ENCODE assay signal across 11 mouse cellular contexts in genomic region chr7:28398000-28398399, GRCm38 (mm10). TPM values are rescaled to one million over a fixed set of nuclear protein-coding genes. Genes with fewer than 3 reads are reported as not detected.
A peak's percentile ranks its signal among the peaks of the same experiment; 100 is the strongest.
DNase-seq lines count a peak whose midpoint lies in the region; ATAC-seq and TF ChIP-seq lines count a peak whose summit lies in the region.
"Had no signal": no experiment of that assay in that cellular context is flagged by ENCODE, and none has a peak within 500 bp of the region (broad histone marks: within the 10 kb centered on the region; RNA-seq: fewer than 3 reads in every experiment).

No protein-coding gene starts in this region.

- H3K4me2 ChIP-seq in hindbrain, embryonic 11.5 days (replicated peaks; ENCODE audit: low read depth, low read length) = no peak overlapping the region
- H3K4me2 ChIP-seq in hindbrain, embryonic 16.5 days (ENCODE audit: low read length) = no peak overlapping the region
- H3K4me2 ChIP-seq in lung, postnatal 0 days (replicated peaks; ENCODE audit: low read depth, low read length) = no peak overlapping the region
- H3K4me2 ChIP-seq: embryonic facial prominence, embryonic 13.5 days; neural tube, embryonic 15.5 days had no signal

- no peak overlapping the region for H3K9ac ChIP-seq in hindbrain, embryonic 11.5 days (ENCODE audit: low read depth, low read length)
- H3K9ac ChIP-seq in hindbrain, embryonic 16.5 days (ENCODE audit: low read depth, low read length) = no peak overlapping the region
- no peak overlapping the region for H3K9ac ChIP-seq in lung, postnatal 0 days (replicated peaks; ENCODE audit: low read depth)
- no peak overlapping the region for H3K9ac ChIP-seq in MEL (ENCODE audit: control insufficient read depth, low read depth, low read length, poor library complexity, severe bottlenecking)
- H3K9ac ChIP-seq: embryonic facial prominence, embryonic 13.5 days; neural tube, embryonic 15.5 days had no signal

- no peak for TF ChIP-seq POLR2A in MEL (IDR thresholded peaks at IDR 0.05; ENCODE audit: control insufficient read depth in 1 of 2, insufficient read depth in 1 of 2, low read depth in 1 of 2, low read length in 2 of 2, poor library complexity in 1 of 2)

- H3K79me2 ChIP-seq in MEL (ENCODE audit: control insufficient read depth, insufficient read depth, low read length, poor library complexity) = peaks cover 8% of the 10 kb centered on the region

- peak; percentile 58 for TF ChIP-seq CTCF in lung, postnatal 0 days (IDR thresholded peaks at IDR 0.05)
- TF ChIP-seq CTCF in MEL (IDR thresholded peaks at IDR 0.05 in 2 of 3, conservative IDR thresholded peaks at IDR 0.05 in 1 of 3; ENCODE audit: control insufficient read depth in 1 of 3, insufficient read depth in 1 of 3, low read depth in 2 of 3, low read length in 3 of 3, poor library complexity in 1 of 3, severe bottlenecking in 1 of 3) = peak in 2 of 3 experiments; percentile 27 to 47; a peak in 4 of 6 replicates

- peaks cover 12% of the 10 kb centered on the region for H3K36me3 ChIP-seq in hindbrain, embryonic 11.5 days (ENCODE audit: control insufficient read depth, insufficient read depth, low read length)
- peaks cover 58% of the 10 kb centered on the region for H3K36me3 ChIP-seq in hindbrain, embryonic 16.5 days (ENCODE audit: control insufficient read depth, insufficient read depth, low read length)
- peaks cover 36% of the 10 kb centered on the region for H3K36me3 ChIP-seq in lung, postnatal 0 days (ENCODE audit: insufficient read depth, low read length)
- H3K36me3 ChIP-seq in MEL (ENCODE audit: control insufficient read depth in 1 of 2, insufficient read depth in 2 of 2, low read length in 2 of 2) = peaks cover 0 to 8% of the 10 kb centered on the region in 2 experiments; a peak in 2 of 4 replicates

- H3K4me3 ChIP-seq in hindbrain, embryonic 11.5 days (ENCODE audit: low read depth, low read length) = no peak overlapping the region
- H3K4me3 ChIP-seq in hindbrain, embryonic 16.5 days (ENCODE audit: low read length) = no peak overlapping the region
- H3K4me3 ChIP-seq in lung, postnatal 0 days (ENCODE audit: low read depth, low read length) = no peak overlapping the region
- H3K4me3 ChIP-seq in MEL (ENCODE audit: control insufficient read depth in 1 of 2, insufficient read depth in 1 of 2, low read depth in 2 of 2, low read length in 2 of 2) = no peak overlapping the region
- H3K4me3 ChIP-seq: embryonic facial prominence, embryonic 13.5 days; neural tube, embryonic 15.5 days had no signal

- peak; percentile 38 for DNase-seq in hindbrain, embryonic 11.5 days (ENCODE audit: low spot score)
- peak; percentile 59 for DNase-seq in lung, postnatal 0 days (ENCODE audit: low spot score)
- no peak for DNase-seq in lung, postnatal 25 days (ENCODE audit: low spot score)
- DNase-seq in MEL (ENCODE audit: low read depth, low spot score) = peak; percentile 63
- peak; percentile 66 for DNase-seq in retina, embryonic 14.5 days (ENCODE audit: low spot score)
- DNase-seq: adrenal gland, adult 8-10 months; gastrocnemius, postnatal 14 days had no signal

- H3K9me3 ChIP-seq in hindbrain, embryonic 11.5 days (ENCODE audit: control insufficient read depth, low read length) = no peaks in the 10 kb centered on the region
- H3K9me3 ChIP-seq in hindbrain, embryonic 16.5 days (ENCODE audit: control insufficient read depth, low read length) = no peaks in the 10 kb centered on the region
- no peaks in the 10 kb centered on the region for H3K9me3 ChIP-seq in lung, postnatal 0 days (ENCODE audit: low read length)
- H3K9me3 ChIP-seq in MEL (replicated peaks; ENCODE audit: insufficient read depth, low read length) = no peaks in the 10 kb centered on the region
- H3K9me3 ChIP-seq: embryonic facial prominence, embryonic 13.5 days; neural tube, embryonic 15.5 days had no signal

- 71% methylated on average over 3 of the region's 3 CpGs for WGBS in hindbrain, embryonic 11.5 days
- 62% methylated on average over 3 of the region's 3 CpGs for WGBS in hindbrain, embryonic 16.5 days
- 55% methylated on average over 3 of the region's 3 CpGs for WGBS in lung, postnatal 0 days

- no peak overlapping the region for H3K27ac ChIP-seq in hindbrain, embryonic 11.5 days (ENCODE audit: low read depth, low read length)
- H3K27ac ChIP-seq in hindbrain, embryonic 16.5 days (ENCODE audit: low read depth, low read length) = no peak overlapping the region
- no peak overlapping the region for H3K27ac ChIP-seq in lung, postnatal 0 days (ENCODE audit: low read length)
- H3K27ac ChIP-seq in MEL (ENCODE audit: control insufficient read depth, low read depth, low read length) = no peak overlapping the region
- H3K27ac ChIP-seq: embryonic facial prominence, embryonic 13.5 days; neural tube, embryonic 15.5 days had no signal

- ATAC-seq in hindbrain, embryonic 11.5 days (ENCODE audit: low FRiP score) = no peak
- ATAC-seq in hindbrain, embryonic 16.5 days = no peak
- no peak for ATAC-seq in lung, postnatal 0 days
- ATAC-seq in frontal cortex, adult (ENCODE audit: low TSS enrichment) = no peak

- no peak for TF ChIP-seq EP300 in lung, postnatal 0 days (IDR thresholded peaks at IDR 0.05)
- TF ChIP-seq EP300 in MEL (IDR thresholded peaks at IDR 0.05; ENCODE audit: low read depth in 1 of 2, low read length in 2 of 2) = no peak

- H3K27me3 ChIP-seq in hindbrain, embryonic 11.5 days (ENCODE audit: control insufficient read depth, insufficient read depth, low read length) = no peaks in the 10 kb centered on the region
- no peaks in the 10 kb centered on the region for H3K27me3 ChIP-seq in hindbrain, embryonic 16.5 days (replicated peaks; ENCODE audit: control insufficient read depth, insufficient read depth, low read length)
- H3K27me3 ChIP-seq in lung, postnatal 0 days (replicated peaks; ENCODE audit: insufficient read depth, low read length) = no peaks in the 10 kb centered on the region
- H3K27me3 ChIP-seq in MEL (ENCODE audit: control insufficient read depth in 1 of 2, insufficient read depth in 2 of 2, low read length in 2 of 2) = no peaks in the 10 kb centered on the region
- H3K27me3 ChIP-seq: embryonic facial prominence, embryonic 13.5 days; neural tube, embryonic 15.5 days had no signal

- peak; percentile 35 for TF ChIP-seq RAD21 in MEL (IDR thresholded peaks at IDR 0.05; ENCODE audit: low read depth, low read length)

- H3K4me1 ChIP-seq in hindbrain, embryonic 11.5 days (replicated peaks; ENCODE audit: control insufficient read depth, insufficient read depth, low read length) = no peaks in the 10 kb centered on the region
- H3K4me1 ChIP-seq in hindbrain, embryonic 16.5 days (ENCODE audit: control insufficient read depth, insufficient read depth, low read depth, low read length) = peaks cover 7% of the 10 kb centered on the region
- H3K4me1 ChIP-seq in lung, postnatal 0 days (ENCODE audit: insufficient read depth, low read depth, low read length) = peaks cover 5% of the 10 kb centered on the region; the same call in 1 of the 2 replicates
- no peaks in the 10 kb centered on the region for H3K4me1 ChIP-seq in MEL (ENCODE audit: control insufficient read depth in 1 of 2, insufficient read depth in 2 of 2, low read length in 2 of 2)

TF ChIP-seq in MEL, 35 proteins besides CTCF, POLR2A, EP300 and RAD21 (continues in another document):
- TF ChIP-seq ZC3H11A (IDR thresholded peaks at IDR 0.05; ENCODE audit: low read depth, low read length) (0 out of 2 replicates have a peak, but pooled peaks have one; percentile 1), MEF2A (IDR thresholded peaks at IDR 0.05; ENCODE audit: extremely low read depth, insufficient replicate concordance, low read depth, low read length, poor library complexity, severe bottlenecking) (no peak)

RNA-seq across cellular contexts. Expression of gene Paf1, which starts 5.2 kb away (rescaled TPM):
- polyA plus RNA-seq in hindbrain, embryonic 11.5 days (2014; fragmentation: Nextera tagmentation; extraction: Ambion mirVana) = 77.6 and 79.9 TPM in 2 replicates
- 89.9 and 102 TPM in 2 replicates for polyA plus RNA-seq in hindbrain, embryonic 16.5 days (2015; fragmentation: Nextera tagmentation; extraction: Ambion mirVana)
- polyA plus RNA-seq in lung, postnatal 0 days (2015; fragmentation: Nextera tagmentation; extraction: Ambion mirVana) = 49.1 and 55.0 TPM in 2 replicates
- 49.9 and 53.5 TPM in 2 replicates for total RNA-seq in MEL (2012; rRNA removed)
- 100 to 1,000 TPM in 1 of 2 experiments, 10 to 100 TPM in 1; 99.9 to 645 TPM for polyA plus RNA-seq in MEL (2012; ENCODE audit: insufficient read depth in 1 of 2, insufficient read length in 2 of 2, low read depth in 1 of 2, low replicate concordance in 2 of 2, missing spikeins in 1 of 2)

RNA-seq across cellular contexts. Expression of gene Med29, which starts 5.5 kb away (rescaled TPM):
- polyA plus RNA-seq in hindbrain, embryonic 11.5 days (2014; fragmentation: Nextera tagmentation; extraction: Ambion mirVana) = 47.6 and 49.7 TPM in 2 replicates
- 42.7 and 47.2 TPM in 2 replicates for polyA plus RNA-seq in hindbrain, embryonic 16.5 days (2015; fragmentation: Nextera tagmentation; extraction: Ambion mirVana)
- polyA plus RNA-seq in lung, postnatal 0 days (2015; fragmentation: Nextera tagmentation; extraction: Ambion mirVana) = 29.9 and 30.2 TPM in 2 replicates
- total RNA-seq in MEL (2012; rRNA removed) = 23.7 and 31.1 TPM in 2 replicates
- polyA plus RNA-seq in MEL (2012; ENCODE audit: insufficient read depth in 1 of 2, insufficient read length in 2 of 2, low read depth in 1 of 2, low replicate concordance in 2 of 2, missing spikeins in 1 of 2) = 10 to 100 TPM in 1 of 2 experiments, not detected in 1; 39.6 TPM

RNA-seq across cellular contexts. Expression of gene Zfp36, which starts 17.9 kb away (rescaled TPM):
- 3.4 and 3.9 TPM in 2 replicates for polyA plus RNA-seq in hindbrain, embryonic 11.5 days (2014; fragmentation: Nextera tagmentation; extraction: Ambion mirVana)
- 3.9 and 4.0 TPM in 2 replicates for polyA plus RNA-seq in hindbrain, embryonic 16.5 days (2015; fragmentation: Nextera tagmentation; extraction: Ambion mirVana)
- 48.3 and 55.7 TPM in 2 replicates for polyA plus RNA-seq in lung, postnatal 0 days (2015; fragmentation: Nextera tagmentation; extraction: Ambion mirVana)
- 0.50 and 0.65 TPM in 2 replicates for total RNA-seq in MEL (2012; rRNA removed)
- 1 to 10 TPM in 1 of 2 experiments, not detected in 1; 2.8 TPM for polyA plus RNA-seq in MEL (2012; ENCODE audit: insufficient read depth in 1 of 2, insufficient read length in 2 of 2, low read depth in 1 of 2, low replicate concordance in 2 of 2, missing spikeins in 1 of 2)

RNA-seq across cellular contexts. Expression of gene Plekhg2, which starts 25.6 kb away (rescaled TPM):
- 39.5 and 48.0 TPM in 2 replicates for polyA plus RNA-seq in hindbrain, embryonic 11.5 days (2014; fragmentation: Nextera tagmentation; extraction: Ambion mirVana)
- polyA plus RNA-seq in hindbrain, embryonic 16.5 days (2015; fragmentation: Nextera tagmentation; extraction: Ambion mirVana) = 18.8 and 26.7 TPM in 2 replicates
- 22.4 and 26.7 TPM in 2 replicates for polyA plus RNA-seq in lung, postnatal 0 days (2015; fragmentation: Nextera tagmentation; extraction: Ambion mirVana)
- 1.1 and 1.8 TPM in 2 replicates for total RNA-seq in MEL (2012; rRNA removed)
- 1 to 10 TPM in 1 of 2 experiments, not detected in 1; 9.2 TPM for polyA plus RNA-seq in MEL (2012; ENCODE audit: insufficient read depth in 1 of 2, insufficient read length in 2 of 2, low read depth in 1 of 2, low replicate concordance in 2 of 2, missing spikeins in 1 of 2)

RNA-seq across cellular contexts. Expression of gene Gmfg, which starts 39.2 kb away (rescaled TPM):
- 6.5 and 8.7 TPM in 2 replicates for polyA plus RNA-seq in hindbrain, embryonic 11.5 days (2014; fragmentation: Nextera tagmentation; extraction: Ambion mirVana)
- 2.5 and 3.8 TPM in 2 replicates for polyA plus RNA-seq in hindbrain, embryonic 16.5 days (2015; fragmentation: Nextera tagmentation; extraction: Ambion mirVana)
- polyA plus RNA-seq in lung, postnatal 0 days (2015; fragmentation: Nextera tagmentation; extraction: Ambion mirVana) = 81.0 and 83.1 TPM in 2 replicates
- total RNA-seq in MEL (2012; rRNA removed) = 25.1 and 31.2 TPM in 2 replicates
- 10 to 100 TPM in 1 of 2 experiments, not detected in 1; 25.0 TPM for polyA plus RNA-seq in MEL (2012; ENCODE audit: insufficient read depth in 1 of 2, insufficient read length in 2 of 2, low read depth in 1 of 2, low replicate concordance in 2 of 2, missing spikeins in 1 of 2)
